ENCODE assay signal across 9 mouse cellular contexts in genomic region chr10:58405949-58406305, GRCm38 (mm10). TPM values are rescaled to one million over a fixed set of nuclear protein-coding genes. Genes with fewer than 3 reads are reported as not detected.
DNase-seq lines count a peak whose midpoint lies in the region; ATAC-seq and TF ChIP-seq lines count a peak whose summit lies in the region.
"Had no signal": no experiment of that assay in that cellular context is flagged by ENCODE, and none has a peak within 500 bp of the region (broad histone marks: within the 10 kb centered on the region; RNA-seq: fewer than 3 reads in every experiment).

No protein-coding gene starts in this region.

- H3K36me3 ChIP-seq in MEL (ENCODE audit: control insufficient read depth in 1 of 2, insufficient read depth in 2 of 2, low read length in 2 of 2): peaks cover 0 to 10% of the 10 kb centered on the region in 2 experiments; a peak in 3 of 4 replicates
- H3K36me3 ChIP-seq in liver, embryonic 16.5 days (ENCODE audit: control insufficient read depth, insufficient read depth): peaks cover 40% of the 10 kb centered on the region
- H3K36me3 ChIP-seq in hindbrain, embryonic 10.5 days: peaks cover 68% of the 10 kb centered on the region

- H3K9ac ChIP-seq in MEL (ENCODE audit: control insufficient read depth, low read depth, low read length, poor library complexity, severe bottlenecking): no peak overlapping the region
- no peak overlapping the region for H3K9ac ChIP-seq in liver, embryonic 16.5 days (ENCODE audit: low read depth, low read length)
- H3K9ac ChIP-seq: hindbrain, embryonic 15.5 days had no signal

- no peak overlapping the region for H3K4me2 ChIP-seq in liver, embryonic 16.5 days (ENCODE audit: low read depth, low read length)
- H3K4me2 ChIP-seq: hindbrain, embryonic 15.5 days had no signal

- H3K79me2 ChIP-seq in MEL (ENCODE audit: control insufficient read depth, insufficient read depth, low read length, poor library complexity): no peaks in the 10 kb centered on the region

- H3K27ac ChIP-seq in MEL (ENCODE audit: control insufficient read depth, low read depth, low read length): no peak overlapping the region
- H3K27ac ChIP-seq in liver, embryonic 16.5 days (ENCODE audit: low read length): peak overlapping the region; percentile 69
- H3K27ac ChIP-seq in hindbrain, embryonic 10.5 days: no peak overlapping the region
- H3K27ac ChIP-seq: hindbrain, embryonic 15.5 days had no signal

- peak; percentile 43 for ATAC-seq in liver, embryonic 16.5 days (ENCODE audit: low read depth)
- ATAC-seq in erythroblast, adult 5-6 weeks (replicated peaks; ENCODE audit: low FRiP score, poor library complexity, severe bottlenecking): no peak

- no peaks in the 10 kb centered on the region for H3K27me3 ChIP-seq in MEL (ENCODE audit: control insufficient read depth in 1 of 2, insufficient read depth in 2 of 2, low read length in 2 of 2)
- no peaks in the 10 kb centered on the region for H3K27me3 ChIP-seq in liver, embryonic 16.5 days (ENCODE audit: control insufficient read depth, insufficient read depth, low read depth, low read length)
- H3K27me3 ChIP-seq in hindbrain, embryonic 10.5 days (ENCODE audit: insufficient read depth, poor library complexity, severe bottlenecking): no peaks in the 10 kb centered on the region
- H3K27me3 ChIP-seq: hindbrain, embryonic 15.5 days had no signal

- TF ChIP-seq RAD21 in MEL (IDR thresholded peaks at IDR 0.05; ENCODE audit: low read depth, low read length): no peak

- no peaks in the 10 kb centered on the region for H3K4me1 ChIP-seq in MEL (ENCODE audit: control insufficient read depth in 1 of 2, insufficient read depth in 2 of 2, low read length in 2 of 2)
- H3K4me1 ChIP-seq in liver, embryonic 16.5 days (ENCODE audit: control insufficient read depth, low read depth, low read length): peaks cover 17% of the 10 kb centered on the region
- H3K4me1 ChIP-seq in hindbrain, embryonic 10.5 days (replicated peaks): no peaks in the 10 kb centered on the region
- H3K4me1 ChIP-seq: hindbrain, embryonic 15.5 days had no signal

- 35% methylated on average over 2 of the region's 2 CpGs for WGBS in liver, embryonic 16.5 days (ENCODE audit: insufficient replicate concordance)
- WGBS in hindbrain, embryonic 10.5 days: 88% methylated on average over 2 of the region's 2 CpGs

- DNase-seq in 3134 (ENCODE audit: extremely low read depth, insufficient read length, low spot score) (peak; percentile 16), MEL (ENCODE audit: low read depth, low spot score) (peak; percentile 36)
- DNase-seq in induced T-regulatory cell, adult 2 months (ENCODE audit: low read depth): peak; percentile 61
- DNase-seq in hindbrain, embryonic 10.5 days (ENCODE audit: low spot score): no peak
- DNase-seq in spleen, postnatal 36 days (ENCODE audit: low spot score in 2 of 2): no peak
- no peak for DNase-seq in cerebellum, postnatal 4 days (ENCODE audit: low spot score in 2 of 2)

- no peak for TF ChIP-seq POLR2A in MEL (IDR thresholded peaks at IDR 0.05; ENCODE audit: control insufficient read depth in 1 of 2, insufficient read depth in 1 of 2, low read depth in 1 of 2, low read length in 2 of 2, poor library complexity in 1 of 2)

- no peak overlapping the region for H3K4me3 ChIP-seq in MEL (ENCODE audit: control insufficient read depth in 1 of 2, insufficient read depth in 1 of 2, low read depth in 2 of 2, low read length in 2 of 2)
- no peak overlapping the region for H3K4me3 ChIP-seq in liver, embryonic 16.5 days (ENCODE audit: low read depth, low read length)
- H3K4me3 ChIP-seq in hindbrain, embryonic 10.5 days: no peak overlapping the region
- H3K4me3 ChIP-seq: hindbrain, embryonic 15.5 days had no signal

- no peak for TF ChIP-seq CTCF in MEL (IDR thresholded peaks at IDR 0.05 in 2 of 3, conservative IDR thresholded peaks at IDR 0.05 in 1 of 3; ENCODE audit: control insufficient read depth in 1 of 3, insufficient read depth in 1 of 3, low read depth in 2 of 3, low read length in 3 of 3, poor library complexity in 1 of 3, severe bottlenecking in 1 of 3)

- no peak for TF ChIP-seq EP300 in MEL (IDR thresholded peaks at IDR 0.05; ENCODE audit: low read depth in 1 of 2, low read length in 2 of 2)

- H3K9me3 ChIP-seq in MEL (replicated peaks; ENCODE audit: insufficient read depth, low read length): no peaks in the 10 kb centered on the region
- H3K9me3 ChIP-seq in liver, embryonic 16.5 days (replicated peaks; ENCODE audit: control insufficient read depth, low read length): no peaks in the 10 kb centered on the region
- H3K9me3 ChIP-seq in hindbrain, embryonic 10.5 days: no peaks in the 10 kb centered on the region
- H3K9me3 ChIP-seq: hindbrain, embryonic 15.5 days had no signal

TF ChIP-seq in MEL, 35 proteins besides CTCF, POLR2A, EP300 and RAD21:
- TF ChIP-seq BHLHE40 (IDR thresholded peaks at IDR 0.05; ENCODE audit: borderline replicate concordance, low read depth, low read length) (no peak), KAT2A (conservative IDR thresholded peaks at IDR 0.05; ENCODE audit: low read depth, low read length) (no peak), GABPA (IDR thresholded peaks at IDR 0.05; ENCODE audit: low read depth, low read length) (no peak), SIN3A (IDR thresholded peaks at IDR 0.05; ENCODE audit: low read length) (no peak), USF1 (IDR thresholded peaks at IDR 0.05; ENCODE audit: low read depth, low read length) (no peak), CHD2 (IDR thresholded peaks at IDR 0.05; ENCODE audit: low read length) (no peak), JUND (IDR thresholded peaks at IDR 0.05; ENCODE audit: low read depth, low read length) (no peak), RCOR1 (IDR thresholded peaks at IDR 0.05; ENCODE audit: low read depth, low read length) (no peak), POLR2AphosphoS5 (IDR thresholded peaks at IDR 0.05; ENCODE audit: borderline replicate concordance, low read depth, low read length) (no peak), NELFE (IDR thresholded peaks at IDR 0.05; ENCODE audit: low read depth, low read length) (no peak), GATA1 (IDR thresholded peaks at IDR 0.05; ENCODE audit: low read depth, low read length) (no peak), HCFC1 (IDR thresholded peaks at IDR 0.05; ENCODE audit: low read depth, low read length) (no peak), MYB (IDR thresholded peaks at IDR 0.05; ENCODE audit: low read depth, low read length) (no peak), ETS1 (IDR thresholded peaks at IDR 0.05; ENCODE audit: low read depth, low read length) (no peak), UBTF (IDR thresholded peaks at IDR 0.05; ENCODE audit: borderline replicate concordance, insufficient read depth, low read depth, low read length) (no peak), MAFK (IDR thresholded peaks at IDR 0.05; ENCODE audit: borderline replicate concordance, low read depth, low read length) (no peak)

RNA-seq across cellular contexts. Expression of gene Ranbp2, which starts 40.8 kb away (rescaled TPM):
- 73.5 and 82.4 TPM in 2 replicates for total RNA-seq in MEL (2012; rRNA removed)
- 100 to 1,000 TPM in 1 of 2 experiments, 10 to 100 TPM in 1; 52.3 to 114 TPM for polyA plus RNA-seq in MEL (2012; ENCODE audit: insufficient read depth in 1 of 2, insufficient read length in 2 of 2, low read depth in 1 of 2, low replicate concordance in 2 of 2, missing spikeins in 1 of 2)
- polyA plus RNA-seq in liver, embryonic 16.5 days (2015; fragmentation: Nextera tagmentation; extraction: Ambion mirVana): 18.2 and 20.9 TPM in 2 replicates
- polyA plus RNA-seq in hindbrain, embryonic 10.5 days (2016; fragmentation: Nextera tagmentation; extraction: Ambion mirVana): 17.7 and 27.6 TPM in 2 replicates
- 108 and 114 TPM in 2 replicates for total RNA-seq in erythroblast, adult 5-6 weeks (2015; ENCODE audit: low replicate concordance)
- total RNA-seq in erythroblast, adult 5-6 weeks (2017; ENCODE audit: low replicate concordance): 164 and 178 TPM in 2 replicates

Comparison
In these comparisons a context has a peak if more than half of its experiments do, and no peak if none do; other contexts are left out.
1. DNase-seq: peak in 3134 (single experiment), MEL (single experiment) and induced T-regulatory cell, adult 2 months (single experiment); none in hindbrain, embryonic 10.5 days (single experiment), spleen, postnatal 36 days (0 of 2) and cerebellum, postnatal 4 days (0 of 2).